Mouse (Mus musculus) embryo, embryonic 11 days (tissue): ENCODE results near the gene Gm14419.
"Not testable (repeated sequence)": the region's sequence is repeated elsewhere in the genome, so short reads cannot be mapped to it uniquely, and the experiment has no call there.

Experiments
- DNase-seq: peaks from one replicate; pipeline ENCODE4 v3.0.0-alpha.2; 2015

Gm14419 gene

DNA sequence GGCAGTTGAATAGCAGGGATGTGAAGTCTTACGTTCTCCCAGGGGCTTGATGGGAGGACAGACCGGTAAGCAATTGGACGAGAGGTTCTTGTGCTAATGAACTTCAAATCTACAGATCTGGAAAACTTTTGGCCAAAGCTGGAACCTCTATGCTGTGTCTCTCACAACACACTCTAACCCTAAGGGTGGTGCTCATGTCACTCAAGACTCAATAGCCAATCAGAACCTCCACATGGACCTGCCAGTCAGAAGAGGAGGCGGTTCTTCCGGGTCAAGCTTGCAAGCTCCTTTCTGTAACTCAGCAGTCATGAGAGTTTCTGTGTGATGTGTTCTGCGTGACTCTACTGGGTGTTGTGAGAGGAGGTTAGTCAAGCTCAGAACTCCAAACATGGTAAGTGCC lies at the start of gene Gm14419:
Gm14419 (plus strand) TSS at position 301 of the 400 bp plus-strand sequence.
- not testable (repeated sequence) for DNase-seq
